Mouse (Mus musculus) neutrophil, adult 59 days (primary cell): ENCODE data around the gene Nxpe2. TPM values are rescaled to one million over a fixed set of nuclear protein-coding genes. Genes with fewer than 3 reads are reported as not detected.

Experiments used
- total RNA-seq, 2 experiments: library from RNA; stranded (reverse); gene quantifications; 1 replicate in 1 of 2; 2 replicates in 1 of 2; pipeline ENCODE4 v1.2.4; 2023

The Nxpe2 gene
- 10 to 100 TPM in 1 of 2 experiments, 1 to 10 TPM in 1; 5.0 to 15.2 TPM for total RNA-seq

DNA sequence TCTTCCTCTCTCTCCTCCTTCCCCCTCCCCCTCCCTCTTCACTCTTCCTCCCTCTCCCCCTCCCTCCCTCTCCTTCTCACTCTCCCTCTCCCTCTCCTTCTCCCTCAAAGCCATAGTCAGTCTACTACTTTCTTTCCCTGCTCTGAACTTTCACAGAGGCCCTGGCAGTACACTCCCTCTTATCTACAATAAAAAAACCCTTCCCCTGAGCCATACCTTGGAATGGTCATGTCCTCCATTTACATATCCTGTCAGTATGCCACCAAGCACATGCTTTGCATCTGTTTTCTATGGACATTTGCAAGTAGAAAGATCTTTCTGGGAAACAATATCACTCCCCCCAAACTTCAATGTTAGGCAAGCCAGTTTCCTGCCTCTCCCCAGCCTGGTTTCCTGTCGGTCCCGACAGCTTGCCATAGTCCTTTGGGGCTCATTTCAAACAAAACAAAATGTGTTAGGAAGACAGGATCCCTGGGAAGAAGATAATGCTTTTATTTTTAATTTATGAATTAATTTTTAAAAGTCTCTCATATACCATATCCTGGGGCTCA lies at the start of gene Nxpe2:
Gene Nxpe2, minus strand, starts transcription at position 307 of the 551 bp plus-strand sequence.

Other genes starting within 250 kb of the Nxpe2 start
- gene Nxpe4, start 191.4 kb downstream of the Nxpe2 start, total RNA-seq = 10 to 100 TPM; 16.4 to 20.8 TPM
- gene Rexo2, start 127.2 kb upstream of the Nxpe2 start, total RNA-seq = 10 to 100 TPM; 30.7 to 33.9 TPM
- gene Rbm7, start 141.8 kb upstream of the Nxpe2 start, total RNA-seq = 100 to 1,000 TPM in 1 of 2 experiments, 10 to 100 TPM in 1; 81.1 to 105 TPM
- 10 to 100 TPM; 17.9 to 19.5 TPM for gene Gm5617, start 142.0 kb upstream of the Nxpe2 start, total RNA-seq